15 mouse cellular contexts compared by ENCODE assay signal in the genomic region with DNA sequence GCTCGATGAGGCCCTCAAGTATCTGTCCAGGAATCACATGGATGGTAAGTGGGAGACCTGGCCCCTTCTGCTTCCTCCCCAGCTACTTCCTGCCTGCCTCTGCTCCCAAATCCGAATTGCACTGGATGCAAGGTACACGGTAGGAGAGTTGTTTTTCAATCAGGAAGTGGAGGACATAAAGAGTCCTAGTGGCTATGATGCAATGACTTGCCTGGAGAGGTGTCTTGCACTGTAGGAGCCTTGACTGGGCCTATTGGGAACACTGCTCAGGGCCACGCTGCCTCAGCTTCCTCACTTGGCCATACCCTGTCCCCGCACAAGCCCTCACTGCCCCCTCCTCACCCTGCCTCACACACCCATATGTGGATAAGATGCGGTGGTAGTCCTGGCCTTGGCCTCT.
"Had no signal": no experiment of that assay in that cellular context is flagged by ENCODE, and none has a peak within 500 bp of the region (broad histone marks: within the 10 kb centered on the region; RNA-seq: fewer than 3 reads in every experiment).

No protein-coding gene starts in this region.

- H3K27me3 ChIP-seq: liver, embryonic 15.5 days; midbrain, embryonic 12.5 days; neural tube, embryonic 13.5 days had no signal

- H3K27ac ChIP-seq: hindbrain, postnatal 0 days; limb, embryonic 12.5 days; liver, embryonic 15.5 days; midbrain, embryonic 12.5 days; neural tube, embryonic 13.5 days had no signal

- H3K9me3 ChIP-seq: limb, embryonic 12.5 days; liver, embryonic 15.5 days; midbrain, embryonic 12.5 days; neural tube, embryonic 13.5 days had no signal

- H3K4me1 ChIP-seq: midbrain, embryonic 12.5 days; neural tube, embryonic 13.5 days had no signal

- DNase-seq: kidney, adult 11 months; kidney, postnatal 14 days; liver; lung, embryonic 14.5 days; retina, postnatal 1 day; right cerebral cortex, postnatal 4 days; spleen, adult 18-20 months; thymus, adult 2 months; thymus, postnatal 36 days had no signal

- H3K4me3 ChIP-seq: limb, embryonic 12.5 days; liver, embryonic 15.5 days; midbrain, embryonic 12.5 days; neural tube, embryonic 13.5 days had no signal

- H3K4me2 ChIP-seq: limb, embryonic 12.5 days; liver, embryonic 15.5 days; lung, embryonic 14.5 days; midbrain, embryonic 12.5 days; neural tube, embryonic 13.5 days had no signal

- ATAC-seq: hindbrain, postnatal 0 days; midbrain, embryonic 16.5 days had no signal

- H3K36me3 ChIP-seq: limb, embryonic 12.5 days; liver, embryonic 15.5 days; midbrain, embryonic 12.5 days; neural tube, embryonic 13.5 days had no signal

- H3K9ac ChIP-seq: limb, embryonic 12.5 days; liver, embryonic 15.5 days; lung, embryonic 14.5 days; midbrain, embryonic 12.5 days; neural tube, embryonic 13.5 days had no signal
